In the genomic region with DNA sequence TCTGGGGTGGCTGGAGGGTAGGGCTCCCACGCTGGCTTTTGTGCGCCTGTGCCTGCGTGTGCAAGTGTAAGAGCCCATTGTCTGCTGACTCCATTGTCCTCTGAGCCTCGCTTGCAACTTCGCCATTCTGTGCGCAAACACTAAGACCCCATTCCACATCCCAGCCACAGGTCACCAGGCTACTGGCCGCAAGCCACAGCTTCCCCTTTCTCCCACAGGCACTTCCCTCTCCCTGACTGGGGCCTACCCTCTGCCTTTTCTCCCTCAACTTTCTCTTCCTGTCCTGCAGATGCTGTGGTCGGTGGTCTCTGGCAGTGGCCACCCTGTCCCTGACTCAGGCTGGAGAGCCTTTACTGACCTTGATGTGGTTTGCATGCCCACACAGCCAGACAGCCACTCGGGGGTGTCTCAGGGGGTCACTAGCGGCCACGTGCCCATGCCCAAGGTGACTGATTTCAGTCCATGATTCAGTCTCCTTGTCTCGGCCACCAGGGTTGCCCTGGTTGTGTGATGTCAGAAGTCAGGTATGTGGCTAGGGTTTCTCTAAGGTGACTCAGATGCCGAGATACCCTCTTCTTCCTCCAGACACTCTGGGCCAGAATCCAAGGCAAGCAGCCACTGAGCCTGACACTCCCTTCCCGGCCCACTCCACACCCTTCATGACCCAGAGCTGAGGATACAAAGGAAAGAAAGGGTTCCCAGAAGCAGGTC, we compare ENCODE assay signal across 11 mouse cellular contexts. TPM values are rescaled to one million over a fixed set of nuclear protein-coding genes. Genes with fewer than 3 reads are reported as not detected.
DNase-seq lines count a peak whose midpoint lies in the region; ATAC-seq and TF ChIP-seq lines count a peak whose summit lies in the region.
"Had no signal": no experiment of that assay in that cellular context is flagged by ENCODE, and none has a peak within 500 bp of the region (broad histone marks: within the 10 kb centered on the region; RNA-seq: fewer than 3 reads in every experiment).

No protein-coding gene starts in this region.

- no peak for ATAC-seq in hindbrain, embryonic 13.5 days (ENCODE audit: low FRiP score)
- ATAC-seq in hindbrain, embryonic 12.5 days (ENCODE audit: low FRiP score): no peak

- peaks cover 15% of the 10 kb centered on the region for H3K4me1 ChIP-seq in hindbrain, embryonic 13.5 days (replicated peaks)
- peaks cover 18% of the 10 kb centered on the region for H3K4me1 ChIP-seq in hindbrain, embryonic 12.5 days
- H3K4me1 ChIP-seq in embryonic facial prominence, embryonic 10.5 days: peaks cover 25% of the 10 kb centered on the region

- 0 out of 2 replicates have a peak overlapping the region, but pooled peaks have one; percentile 8 for H3K9ac ChIP-seq in hindbrain, embryonic 13.5 days
- no peak overlapping the region for H3K9ac ChIP-seq in hindbrain, embryonic 12.5 days
- H3K9ac ChIP-seq: lung, embryonic 14.5 days had no signal

- no peak overlapping the region for H3K27ac ChIP-seq in hindbrain, embryonic 13.5 days
- no peak overlapping the region for H3K27ac ChIP-seq in hindbrain, embryonic 12.5 days
- peak overlapping the region; percentile 40; the same call in 1 of the 2 replicates for H3K27ac ChIP-seq in embryonic facial prominence, embryonic 10.5 days (replicated peaks)

- TF ChIP-seq CTCF in C2C12 (IDR thresholded peaks at IDR 0.05; ENCODE audit: control insufficient read depth, insufficient read depth, insufficient read length): no peak

- H3K79me2 ChIP-seq in C2C12 (ENCODE audit: control insufficient read depth, insufficient read depth): no peaks in the 10 kb centered on the region

- no peak overlapping the region for H3K4me3 ChIP-seq in hindbrain, embryonic 13.5 days
- H3K4me3 ChIP-seq in hindbrain, embryonic 12.5 days: no peak overlapping the region
- H3K4me3 ChIP-seq in C2C12 (ENCODE audit: insufficient read depth, poor library complexity, severe bottlenecking): no peak overlapping the region
- no peak overlapping the region for H3K4me3 ChIP-seq in embryonic facial prominence, embryonic 10.5 days

- 40% methylated on average over 14 of the region's 14 CpGs for WGBS in hindbrain, embryonic 13.5 days
- WGBS in hindbrain, embryonic 12.5 days: 44% methylated on average over 14 of the region's 14 CpGs
- 55% methylated on average over 14 of the region's 14 CpGs for WGBS in embryonic facial prominence, embryonic 10.5 days

- no peak for DNase-seq in embryonic facial prominence, embryonic 10.5 days (ENCODE audit: low spot score)
- peak; percentile 63 to 67 for DNase-seq in lung, postnatal 4 days
- DNase-seq in left cerebral cortex, adult 9 months (ENCODE audit: low spot score in 2 of 2): no peak
- no peak for DNase-seq in kidney, adult 9 months
- DNase-seq in frontal cortex, postnatal 36 days (ENCODE audit: low spot score in 2 of 2): no peak
- DNase-seq: gastrocnemius, postnatal 36 days; lung, embryonic 14.5 days; right cerebral cortex, postnatal 4 days had no signal

- no peaks in the 10 kb centered on the region for H3K36me3 ChIP-seq in hindbrain, embryonic 13.5 days
- H3K36me3 ChIP-seq in hindbrain, embryonic 12.5 days: no peaks in the 10 kb centered on the region
- H3K36me3 ChIP-seq in C2C12 (ENCODE audit: control insufficient read depth, insufficient read depth): no peaks in the 10 kb centered on the region
- no peaks in the 10 kb centered on the region for H3K36me3 ChIP-seq in embryonic facial prominence, embryonic 10.5 days (replicated peaks)

- H3K9me3 ChIP-seq in hindbrain, embryonic 13.5 days: no peaks in the 10 kb centered on the region
- no peaks in the 10 kb centered on the region for H3K9me3 ChIP-seq in hindbrain, embryonic 12.5 days (replicated peaks)
- H3K9me3 ChIP-seq in embryonic facial prominence, embryonic 10.5 days: no peaks in the 10 kb centered on the region

- no peak overlapping the region for H3ac ChIP-seq in C2C12 (ENCODE audit: control insufficient read depth, insufficient read length, low read depth)

- H3K4me2 ChIP-seq in hindbrain, embryonic 13.5 days: no peak overlapping the region
- no peak overlapping the region for H3K4me2 ChIP-seq in hindbrain, embryonic 12.5 days (replicated peaks)
- H3K4me2 ChIP-seq: lung, embryonic 14.5 days had no signal

- no peaks in the 10 kb centered on the region for H3K79me3 ChIP-seq in C2C12 (ENCODE audit: low read depth)

- H3K27me3 ChIP-seq in hindbrain, embryonic 13.5 days: peaks cover 46% of the 10 kb centered on the region
- peaks cover 49% of the 10 kb centered on the region for H3K27me3 ChIP-seq in hindbrain, embryonic 12.5 days
- H3K27me3 ChIP-seq in C2C12 (ENCODE audit: control insufficient read depth, insufficient read depth, insufficient read length): no peaks in the 10 kb centered on the region
- H3K27me3 ChIP-seq in embryonic facial prominence, embryonic 10.5 days (replicated peaks; ENCODE audit: low read depth, poor library complexity, severe bottlenecking): peaks cover 80% of the 10 kb centered on the region

TF ChIP-seq in C2C12, 6 proteins besides CTCF, POLR2A, EP300 and RAD21:
- TF ChIP-seq MYOG (IDR thresholded peaks at IDR 0.05; ENCODE audit: control insufficient read depth, extremely low read depth, insufficient read length) (no peak), MAX (IDR thresholded peaks at IDR 0.05) (peak; percentile 81), USF1 (IDR thresholded peaks at IDR 0.05; ENCODE audit: low read depth) (peak; percentile 88), CEBPB (IDR thresholded peaks at IDR 0.05; ENCODE audit: low read depth) (no peak), FOSL1 (IDR thresholded peaks at IDR 0.05; ENCODE audit: insufficient read depth, low read length, poor library complexity, severe bottlenecking) (peak; percentile 76), MYOD1 (IDR thresholded peaks at IDR 0.05; ENCODE audit: control insufficient read depth, insufficient read length, low read depth) (peak; percentile 46)

RNA-seq across cellular contexts. Expression of a gene that starts 6.8 kb away (rescaled TPM):
- 0.06 and 0.08 TPM in 2 replicates for polyA plus RNA-seq in hindbrain, embryonic 13.5 days (2015; fragmentation: Nextera tagmentation; extraction: Ambion mirVana)
- 0.10 TPM in 1 of 2 replicates, not detected in the other for polyA plus RNA-seq in hindbrain, embryonic 12.5 days (2016; fragmentation: Nextera tagmentation; extraction: Ambion mirVana)
- polyA plus RNA-seq in C2C12 (2012; fragmentation: generic; extraction: Trizol): 1.4 TPM
- 0.09 TPM in 1 of 2 replicates, not detected in the other for polyA plus RNA-seq in embryonic facial prominence, embryonic 10.5 days (2016; fragmentation: Nextera tagmentation; extraction: Ambion mirVana)
- polyA plus RNA-seq: lung, embryonic 14.5 days had no signal

RNA-seq across cellular contexts. Expression of a gene that starts 28.0 kb away (rescaled TPM):
- polyA plus RNA-seq in hindbrain, embryonic 13.5 days (2015; fragmentation: Nextera tagmentation; extraction: Ambion mirVana): 84.9 and 96.6 TPM in 2 replicates
- polyA plus RNA-seq in hindbrain, embryonic 12.5 days (2016; fragmentation: Nextera tagmentation; extraction: Ambion mirVana): 95.6 and 96.8 TPM in 2 replicates
- 151 TPM for polyA plus RNA-seq in C2C12 (2012; fragmentation: generic; extraction: Trizol)
- polyA plus RNA-seq in embryonic facial prominence, embryonic 10.5 days (2016; fragmentation: Nextera tagmentation; extraction: Ambion mirVana): 102 and 107 TPM in 2 replicates

RNA-seq across cellular contexts. Expression of a gene that starts 34.2 kb away (rescaled TPM):
- polyA plus RNA-seq in hindbrain, embryonic 13.5 days (2015; fragmentation: Nextera tagmentation; extraction: Ambion mirVana): 101 and 104 TPM in 2 replicates
- 67.8 and 68.0 TPM in 2 replicates for polyA plus RNA-seq in hindbrain, embryonic 12.5 days (2016; fragmentation: Nextera tagmentation; extraction: Ambion mirVana)
- polyA plus RNA-seq in C2C12 (2012; fragmentation: generic; extraction: Trizol): 107 TPM
- 16.6 and 18.8 TPM in 2 replicates for polyA plus RNA-seq in embryonic facial prominence, embryonic 10.5 days (2016; fragmentation: Nextera tagmentation; extraction: Ambion mirVana)

RNA-seq across cellular contexts. Expression of a gene that starts 36.7 kb away (rescaled TPM):
- 0.49 and 0.69 TPM in 2 replicates for polyA plus RNA-seq in hindbrain, embryonic 13.5 days (2015; fragmentation: Nextera tagmentation; extraction: Ambion mirVana)
- polyA plus RNA-seq in hindbrain, embryonic 12.5 days (2016; fragmentation: Nextera tagmentation; extraction: Ambion mirVana): 0.17 TPM in 1 of 2 replicates, not detected in the other
- 0.05 TPM for polyA plus RNA-seq in C2C12 (2012; fragmentation: generic; extraction: Trizol)
- 0.25 TPM in 1 of 2 replicates, not detected in the other for polyA plus RNA-seq in embryonic facial prominence, embryonic 10.5 days (2016; fragmentation: Nextera tagmentation; extraction: Ambion mirVana)
- polyA plus RNA-seq: lung, embryonic 14.5 days had no signal

RNA-seq across cellular contexts. Expression of a gene that starts 42.7 kb away (rescaled TPM):
- polyA plus RNA-seq in hindbrain, embryonic 13.5 days (2015; fragmentation: Nextera tagmentation; extraction: Ambion mirVana): 20.9 and 22.1 TPM in 2 replicates
- polyA plus RNA-seq in hindbrain, embryonic 12.5 days (2016; fragmentation: Nextera tagmentation; extraction: Ambion mirVana): 17.3 and 20.4 TPM in 2 replicates
- 25.6 TPM for polyA plus RNA-seq in C2C12 (2012; fragmentation: generic; extraction: Trizol)
- polyA plus RNA-seq in embryonic facial prominence, embryonic 10.5 days (2016; fragmentation: Nextera tagmentation; extraction: Ambion mirVana): 26.8 and 28.9 TPM in 2 replicates

Comparison
In these comparisons a context has a peak if more than half of its experiments do, and no peak if none do; other contexts are left out.
1. DNase-seq: peak in lung, postnatal 4 days (2 of 2); none in embryonic facial prominence, embryonic 10.5 days (single experiment), left cerebral cortex, adult 9 months (0 of 2), kidney, adult 9 months (single experiment) and frontal cortex, postnatal 36 days (0 of 2).